Mouse (Mus musculus): Measurements from ENCODE around the gene Vps26c. TPM values are rescaled to one million over a fixed set of nuclear protein-coding genes. Genes with fewer than 3 reads are reported as not detected.
A peak's percentile ranks its signal among the peaks of the same experiment; 100 is the strongest.

Gene Vps26c
- polyA plus RNA-seq, 1 experiment from 2014 or later, result 52.7 TPM

DNA sequence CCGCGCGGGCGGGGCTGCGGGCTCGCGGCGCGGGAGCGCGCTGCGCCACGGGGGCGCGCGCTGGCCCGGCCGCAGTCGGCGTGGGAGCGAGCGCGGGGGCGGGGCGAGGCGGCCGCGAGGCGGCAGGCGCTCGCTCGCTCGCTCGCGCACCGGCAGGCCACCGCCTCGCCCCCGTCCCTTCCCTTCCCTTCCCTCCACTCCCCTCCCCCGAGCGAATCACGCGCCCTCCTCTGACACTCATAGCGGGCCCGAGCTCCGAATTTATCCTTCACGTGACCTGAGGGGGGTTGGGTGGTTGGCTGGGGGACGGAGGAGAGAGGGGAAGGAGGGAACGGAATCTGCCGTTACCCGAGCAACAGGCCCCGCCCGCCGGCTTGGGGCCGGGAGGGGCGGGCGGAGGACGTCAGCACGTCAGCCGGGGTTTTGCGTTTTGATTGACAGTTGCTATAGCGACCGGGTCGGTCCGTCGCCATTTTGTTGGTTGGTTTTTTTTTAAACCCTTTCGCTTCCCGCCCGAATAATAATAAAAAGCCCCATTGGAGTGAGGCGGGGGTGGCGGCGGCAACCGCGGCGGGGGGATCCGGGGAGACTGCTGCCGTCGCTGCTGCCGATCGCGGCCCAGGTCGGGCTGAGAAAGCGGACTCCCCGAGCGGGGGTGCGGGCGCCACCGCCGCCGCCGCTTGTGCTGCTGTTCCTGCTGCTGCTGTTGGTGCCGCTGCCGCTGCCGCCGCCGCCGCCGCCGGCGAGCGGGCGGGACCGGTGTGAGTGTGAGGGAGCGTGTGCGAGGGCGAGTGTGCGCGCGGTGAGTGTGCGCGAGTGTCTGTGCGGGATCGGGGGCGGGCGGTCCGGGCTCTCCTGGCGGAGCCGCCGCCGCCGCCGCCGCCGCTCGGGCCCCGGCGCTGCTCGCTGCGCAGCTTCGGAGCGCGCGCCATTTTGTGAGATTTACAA lies 42.9 kb upstream of the Vps26c start, which contains the start of gene Dyrk1a:
Gene Dyrk1a, plus strand, starts transcription at position 782 of the 948 bp plus-strand sequence.
- ATAC-seq (ENCODE audit: insufficient read depth, low FRiP score), result peak; percentile 97
- Histone ChIP-seq H3K27ac (ENCODE audit: low read length) (peak within 1 kb of the TSS; percentile 100), H3K4me2 (ENCODE audit: low read depth, low read length) (peak within 1 kb of the TSS; percentile 78), H3K4me3 (replicated peaks; ENCODE audit: low read length) (peak within 1 kb of the TSS; percentile 98), H3K4me1 (ENCODE audit: control insufficient read depth, insufficient read depth, low read length) (peaks cover 26% of the 10 kb centered on the region), H3K9me3 (replicated peaks; ENCODE audit: control insufficient read depth, low read length) (no peaks in the 10 kb centered on the region), H3K27me3 (ENCODE audit: control insufficient read depth, insufficient read depth, low read length) (no peaks in the 10 kb centered on the region), H3K9ac (ENCODE audit: low read length) (peak within 1 kb of the TSS; percentile 100), H3K36me3 (ENCODE audit: control insufficient read depth, insufficient read depth, low read length) (no peaks in the 10 kb centered on the region)
- under 1% methylated on average over 83 of the region's 133 CpGs for WGBS

- Histone ChIP-seq H3K36me3 (ENCODE audit: control insufficient read depth, insufficient read depth, low read length) (no peaks in the 10 kb centered on the region), H3K27me3 (ENCODE audit: control insufficient read depth, insufficient read depth, low read length) (no peaks in the 10 kb centered on the region), H3K4me1 (ENCODE audit: control insufficient read depth, insufficient read depth, low read length) (peaks cover 24% of the 10 kb centered on the region), H3K9ac (ENCODE audit: low read length) (peak overlapping the region; percentile 92), H3K4me3 (replicated peaks; ENCODE audit: low read length) (peak overlapping the region; percentile 98), H3K9me3 (replicated peaks; ENCODE audit: control insufficient read depth, low read length) (no peaks in the 10 kb centered on the region), H3K4me2 (ENCODE audit: low read depth, low read length) (peak overlapping the region; percentile 78), H3K27ac (ENCODE audit: low read length) (peak overlapping the region; percentile 99)
- ATAC-seq (ENCODE audit: insufficient read depth, low FRiP score), result peak; percentile 82
- WGBS, result 1% methylated on average over 52 of the region's 53 CpGs
Observed at GRCm38 (mm10) chr16:94568335-94569228, 42.0 kb upstream of the Vps26c start.

DNA sequence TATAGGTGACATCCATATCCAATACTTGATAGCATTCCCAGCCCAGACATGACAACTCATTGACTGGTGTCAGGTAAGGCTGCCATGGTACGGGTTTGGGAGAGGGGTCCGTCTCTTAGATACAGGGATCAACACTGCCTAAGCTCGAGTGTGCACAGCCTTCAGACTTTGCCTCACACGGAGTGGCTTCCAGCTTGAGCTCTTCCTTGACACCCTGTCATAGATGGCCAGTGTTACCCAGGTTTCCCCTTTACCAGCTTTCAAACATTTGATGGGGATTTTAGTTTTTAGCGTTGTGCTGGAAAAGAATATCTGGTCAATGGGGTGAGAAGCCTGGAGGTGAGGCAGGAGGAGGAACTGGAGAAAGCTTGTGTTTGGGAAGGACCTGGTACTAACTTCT lies 41.1 kb upstream of the Vps26c start:
- Histone ChIP-seq H3K4me2 (ENCODE audit: low read depth, low read length) (no peak overlapping the region), H3K9ac (ENCODE audit: low read length) (no peak overlapping the region)

GRCm38 (mm10) chr16:94566834-94567585 lies 40.4 kb upstream of the Vps26c start:
- Histone ChIP-seq H3K9ac (ENCODE audit: low read length) (no peak overlapping the region), H3K27me3 (ENCODE audit: control insufficient read depth, insufficient read depth, low read length) (no peaks in the 10 kb centered on the region), H3K27ac (ENCODE audit: low read length) (no peak overlapping the region), H3K36me3 (ENCODE audit: control insufficient read depth, insufficient read depth, low read length) (no peaks in the 10 kb centered on the region), H3K4me3 (replicated peaks; ENCODE audit: low read length) (no peak overlapping the region), H3K9me3 (replicated peaks; ENCODE audit: control insufficient read depth, low read length) (no peaks in the 10 kb centered on the region), H3K4me1 (ENCODE audit: control insufficient read depth, insufficient read depth, low read length) (peaks cover 12% of the 10 kb centered on the region), H3K4me2 (ENCODE audit: low read depth, low read length) (no peak overlapping the region)
- WGBS, result 87% methylated on average over 11 of the region's 11 CpGs
- no peak for ATAC-seq (ENCODE audit: insufficient read depth, low FRiP score)

More for the DNA sequence above, 41.1 kb upstream of the Vps26c start:
- Histone ChIP-seq H3K4me3 (replicated peaks; ENCODE audit: low read length) (no peak overlapping the region), H3K4me1 (ENCODE audit: control insufficient read depth, insufficient read depth, low read length) (peaks cover 18% of the 10 kb centered on the region), H3K9me3 (replicated peaks; ENCODE audit: control insufficient read depth, low read length) (no peaks in the 10 kb centered on the region), H3K27ac (ENCODE audit: low read length) (no peak overlapping the region), H3K27me3 (ENCODE audit: control insufficient read depth, insufficient read depth, low read length) (no peaks in the 10 kb centered on the region), H3K36me3 (ENCODE audit: control insufficient read depth, insufficient read depth, low read length) (no peaks in the 10 kb centered on the region)
- no peak for ATAC-seq (ENCODE audit: insufficient read depth, low FRiP score)
- 75% methylated on average over 5 of the region's 5 CpGs for WGBS

- Histone ChIP-seq H3K27ac (ENCODE audit: low read length) (no peak overlapping the region), H3K4me1 (ENCODE audit: control insufficient read depth, insufficient read depth, low read length) (0 out of 2 replicates have a peak, but pooled peaks cover 5% of the 10 kb centered on the region), H3K9ac (ENCODE audit: low read length) (0 out of 2 replicates have a peak overlapping the region, but pooled peaks have one; percentile 33), H3K36me3 (ENCODE audit: control insufficient read depth, insufficient read depth, low read length) (no peaks in the 10 kb centered on the region), H3K4me3 (replicated peaks; ENCODE audit: low read length) (no peak overlapping the region), H3K9me3 (replicated peaks; ENCODE audit: control insufficient read depth, low read length) (no peaks in the 10 kb centered on the region), H3K27me3 (ENCODE audit: control insufficient read depth, insufficient read depth, low read length) (no peaks in the 10 kb centered on the region), H3K4me2 (ENCODE audit: low read depth, low read length) (no peak overlapping the region)
- WGBS, result 33% methylated on average over 8 of the region's 8 CpGs
- ATAC-seq (ENCODE audit: insufficient read depth, low FRiP score), result no peak
Observed at GRCm38 (mm10) chr16:94566124-94566523, 39.5 kb upstream of the Vps26c start.

GRCm38 (mm10) chr16:94560618-94561017 lies 34.0 kb upstream of the Vps26c start:
- Histone ChIP-seq H3K4me3 (replicated peaks; ENCODE audit: low read length) (no peak overlapping the region), H3K9ac (ENCODE audit: low read length) (no peak overlapping the region), H3K27ac (ENCODE audit: low read length) (no peak overlapping the region), H3K27me3 (ENCODE audit: control insufficient read depth, insufficient read depth, low read length) (no peaks in the 10 kb centered on the region), H3K4me1 (ENCODE audit: control insufficient read depth, insufficient read depth, low read length) (peaks cover 7% of the 10 kb centered on the region), H3K9me3 (replicated peaks; ENCODE audit: control insufficient read depth, low read length) (no peaks in the 10 kb centered on the region), H3K4me2 (ENCODE audit: low read depth, low read length) (no peak overlapping the region), H3K36me3 (ENCODE audit: control insufficient read depth, insufficient read depth, low read length) (no peaks in the 10 kb centered on the region)
- no peak for ATAC-seq (ENCODE audit: insufficient read depth, low FRiP score)
- WGBS, result 58% methylated on average over 5 of the region's 5 CpGs

DNA sequence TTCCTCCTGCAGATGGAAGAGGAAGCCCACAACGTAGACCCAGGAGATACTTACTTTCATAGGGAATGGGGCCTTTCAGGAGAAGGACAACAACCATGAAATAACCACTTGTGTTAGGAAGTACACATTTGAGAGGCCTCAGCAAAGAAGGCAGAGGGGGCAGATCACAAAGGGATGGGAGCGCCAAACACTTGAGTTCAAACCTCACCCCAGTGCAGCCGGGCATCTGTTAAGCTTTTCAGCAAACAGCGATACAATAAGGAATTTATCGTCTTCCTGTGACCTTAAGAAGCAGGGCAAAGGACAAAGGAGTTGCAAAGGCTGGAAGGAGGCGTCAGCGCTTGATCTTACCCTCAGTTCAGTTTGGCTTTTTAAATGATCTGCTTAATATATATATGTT lies 33.2 kb upstream of the Vps26c start:
- Histone ChIP-seq H3K36me3 (ENCODE audit: control insufficient read depth, insufficient read depth, low read length) (no peaks in the 10 kb centered on the region), H3K9me3 (replicated peaks; ENCODE audit: control insufficient read depth, low read length) (no peaks in the 10 kb centered on the region), H3K4me3 (replicated peaks; ENCODE audit: low read length) (no peak overlapping the region), H3K9ac (ENCODE audit: low read length) (no peak overlapping the region), H3K4me2 (ENCODE audit: low read depth, low read length) (no peak overlapping the region), H3K27me3 (ENCODE audit: control insufficient read depth, insufficient read depth, low read length) (no peaks in the 10 kb centered on the region), H3K4me1 (ENCODE audit: control insufficient read depth, insufficient read depth, low read length) (peaks cover 7% of the 10 kb centered on the region), H3K27ac (ENCODE audit: low read length) (peak overlapping the region; percentile 7)
- no peak for ATAC-seq (ENCODE audit: insufficient read depth, low FRiP score)
- WGBS, result 43% methylated on average over 7 of the region's 7 CpGs

GRCm38 (mm10) chr16:94559282-94559681 lies 32.7 kb upstream of the Vps26c start:
- WGBS, result 26% methylated on average over 7 of the region's 7 CpGs
- ATAC-seq (ENCODE audit: insufficient read depth, low FRiP score), result no peak

More at GRCm38 (mm10) chr16:94559282-94559681, 32.7 kb upstream of the Vps26c start:
- Histone ChIP-seq H3K36me3 (ENCODE audit: control insufficient read depth, insufficient read depth, low read length) (no peaks in the 10 kb centered on the region), H3K27ac (ENCODE audit: low read length) (peak overlapping the region; percentile 7), H3K9ac (ENCODE audit: low read length) (no peak overlapping the region), H3K4me2 (ENCODE audit: low read depth, low read length) (0 out of 2 replicates have a peak overlapping the region, but pooled peaks have one; percentile 20), H3K9me3 (replicated peaks; ENCODE audit: control insufficient read depth, low read length) (no peaks in the 10 kb centered on the region), H3K4me3 (replicated peaks; ENCODE audit: low read length) (no peak overlapping the region), H3K4me1 (ENCODE audit: control insufficient read depth, insufficient read depth, low read length) (peaks cover 7% of the 10 kb centered on the region), H3K27me3 (ENCODE audit: control insufficient read depth, insufficient read depth, low read length) (no peaks in the 10 kb centered on the region)
